Mouse (Mus musculus) macrophage (primary cell): ENCODE measurements around the gene Pigm. TPM values are rescaled to one million over a fixed set of nuclear protein-coding genes. Genes with fewer than 3 reads are reported as not detected.

Experiments
- H3K27ac ChIP-seq: fragments of 350-480 bp; formaldehyde crosslinking; 2 replicates; pipeline ENCODE4 v1.9.0; 2021
- H3K36me3 ChIP-seq: fragments of 350-480 bp; formaldehyde crosslinking; 2 replicates; pipeline ENCODE4 v1.9.0; 2021; ENCODE audit errors: inconsistent target
- H3K4me3 ChIP-seq: fragments of 350-480 bp; formaldehyde crosslinking; 2 replicates; pipeline ENCODE4 v1.9.0; 2021; ENCODE audit errors: inconsistent target
- H3K79me2 ChIP-seq: fragments of 350-480 bp; formaldehyde crosslinking; 2 replicates; pipeline ENCODE4 v1.9.0; 2021; ENCODE audit errors: inconsistent target
- WGBS: methylation state at CpG from one replicate; pipeline ENCODE4 v1.1.7; 2026; ENCODE audit warnings: inconsistent platforms; ENCODE audit not compliant: missing documents; 5-methylcytosine and 5-hydroxymethylcytosine counted together
- polyA plus RNA-seq: library from polyadenylated mRNA; stranded (reverse); fragments of 250-400 nt; gene quantifications from 3 replicates; pipeline ENCODE4 v1.2.4, GENCODE M21; 2018; ENCODE audit warnings: inconsistent platforms

Pigm gene
- polyA plus RNA-seq, 1 experiment from 2014 or later: 5.6 TPM

DNA sequence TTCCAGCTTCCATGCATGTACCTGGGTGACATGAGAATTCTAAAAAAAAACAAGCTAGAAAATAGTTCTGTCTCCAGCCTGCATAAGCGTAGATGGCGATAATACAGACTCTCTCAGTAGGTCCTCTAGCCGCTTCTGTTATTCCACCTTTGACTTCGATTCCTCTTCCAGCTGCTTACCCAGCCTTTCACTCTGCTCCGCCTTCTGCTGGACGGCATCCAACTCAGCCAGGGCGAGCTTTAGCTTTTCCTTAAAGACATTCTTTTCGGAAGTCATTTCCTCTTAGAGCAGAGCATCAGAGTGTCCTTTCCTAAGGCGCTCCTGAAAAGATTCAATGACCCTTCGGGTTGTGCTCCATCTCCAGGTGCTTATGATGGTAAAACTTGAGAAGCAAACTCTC is 3.7 kb downstream of the Pigm start:
- Histone ChIP-seq H3K36me3 (peaks cover 17% of the 10 kb centered on the region; the same call in 1 of the 2 replicates), H3K4me3 (no peak overlapping the region), H3K79me2 (peaks cover 54% of the 10 kb centered on the region), H3K27ac (no peak overlapping the region)
- 90% methylated on average over 10 of the region's 10 CpGs for WGBS

DNA sequence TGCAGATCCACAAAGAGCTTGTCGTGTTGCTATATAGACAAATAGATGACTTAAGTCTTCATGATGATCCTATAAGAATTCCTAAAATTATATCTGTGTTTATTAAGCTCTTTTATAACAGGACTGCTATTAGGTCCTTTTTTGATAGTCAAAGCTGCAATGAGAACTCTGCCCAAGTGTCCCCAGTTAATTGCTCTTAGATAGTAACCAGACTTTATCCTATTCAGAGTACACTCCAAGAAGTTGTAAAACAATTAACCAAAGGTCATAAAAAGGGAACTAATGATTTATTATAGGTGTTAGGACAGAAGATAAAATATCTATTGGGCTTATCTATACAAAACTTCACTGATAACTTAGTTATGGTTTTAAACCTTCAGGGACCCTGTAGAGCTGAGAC is 5.7 kb downstream of the Pigm start:
- 100% methylated on average over 1 of the region's 1 CpGs for WGBS
- Histone ChIP-seq H3K4me3 (no peak overlapping the region), H3K79me2 (peaks cover 48% of the 10 kb centered on the region), H3K27ac (no peak overlapping the region), H3K36me3 (peaks cover 17% of the 10 kb centered on the region; the same call in 1 of the 2 replicates)

DNA sequence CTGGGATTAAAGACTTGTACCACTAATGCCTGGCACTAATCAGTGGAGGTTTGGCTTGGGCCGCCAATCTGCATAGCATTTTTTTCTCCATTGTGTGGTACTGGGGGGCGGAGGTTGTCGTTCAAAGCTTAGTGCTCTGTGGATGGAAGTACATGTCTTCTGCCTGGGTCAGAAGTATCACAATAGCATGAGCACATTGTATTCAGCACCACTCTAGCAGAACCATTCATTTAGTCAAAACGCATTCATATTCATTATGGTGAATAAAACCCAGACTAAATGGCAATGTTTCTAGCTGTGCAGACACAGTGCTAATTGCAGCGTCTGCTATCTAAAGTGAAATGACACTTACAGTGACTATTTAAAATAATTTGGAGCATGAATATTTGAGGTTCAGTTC is 10.9 kb downstream of the Pigm start:
- Histone ChIP-seq H3K79me2 (no peaks in the 10 kb centered on the region), H3K27ac (no peak overlapping the region), H3K4me3 (no peak overlapping the region), H3K36me3 (no peaks in the 10 kb centered on the region)
- 92% methylated on average over 5 of the region's 5 CpGs for WGBS

DNA sequence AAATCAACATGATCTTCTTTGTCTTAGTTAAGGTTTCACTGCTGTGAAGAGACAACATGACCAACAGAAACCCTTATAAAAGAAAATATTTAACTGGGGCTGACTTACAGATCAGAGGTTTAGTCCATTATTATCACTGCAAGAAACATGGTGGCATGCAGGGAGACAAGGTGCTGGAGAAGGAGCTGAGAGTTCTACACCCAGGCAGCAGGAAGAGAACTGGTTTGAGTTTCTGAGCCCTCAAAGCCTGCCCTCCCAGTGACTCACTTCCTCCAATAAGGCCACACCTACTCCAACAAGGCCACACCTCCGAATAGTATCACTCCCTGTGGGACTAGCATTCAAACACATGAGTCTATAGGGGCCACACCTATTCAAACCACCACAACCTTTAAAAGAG is 14.4 kb downstream of the Pigm start:
- H3K79me2 ChIP-seq: no peaks in the 10 kb centered on the region
- WGBS: 11% methylated on average over 1 of the region's 1 CpGs
- H3K4me3 ChIP-seq: no peak overlapping the region
- no peak overlapping the region for H3K27ac ChIP-seq
- H3K36me3 ChIP-seq: no peaks in the 10 kb centered on the region

DNA sequence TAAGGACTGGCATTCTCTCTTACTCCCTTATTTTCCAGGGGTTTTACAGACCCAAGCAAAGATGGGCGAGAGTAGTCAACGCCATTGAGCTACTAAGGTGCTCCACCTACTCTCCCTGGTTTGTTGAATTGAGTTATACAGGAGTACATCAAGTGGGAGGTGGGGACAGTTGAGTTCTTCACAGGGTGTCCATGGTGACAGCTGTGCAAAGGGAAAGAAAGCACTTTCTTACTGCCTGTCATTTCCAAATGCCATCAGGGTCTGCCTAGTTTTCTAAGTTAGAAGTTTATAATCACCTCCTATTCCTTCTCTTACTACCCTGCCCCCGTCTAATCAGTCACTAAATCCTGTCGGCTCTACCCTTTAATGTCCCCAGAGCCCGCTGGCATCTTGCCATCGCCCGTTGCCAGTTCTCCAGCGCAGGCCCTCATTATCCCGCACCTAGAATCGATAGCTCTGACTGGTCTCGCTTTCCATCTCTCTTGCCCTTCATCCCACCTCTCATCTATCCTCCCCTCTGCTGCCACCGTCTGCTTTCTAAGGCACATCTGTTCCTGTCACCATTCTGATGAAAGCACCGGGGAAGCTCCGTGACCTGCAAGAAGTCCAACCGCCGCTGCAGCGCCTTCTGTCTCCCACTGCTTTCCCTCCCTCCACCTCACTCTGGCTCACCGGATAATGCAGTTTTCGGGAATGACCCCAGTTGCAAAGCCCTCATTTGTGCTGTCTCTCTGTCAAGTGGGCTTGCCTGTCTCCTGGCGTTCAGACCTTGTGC is 15.6 kb downstream of the Pigm start:
- 79% methylated on average over 20 of the region's 20 CpGs for WGBS
- Histone ChIP-seq H3K36me3 (no peaks in the 10 kb centered on the region), H3K79me2 (no peaks in the 10 kb centered on the region), H3K4me3 (no peak overlapping the region), H3K27ac (no peak overlapping the region)

DNA sequence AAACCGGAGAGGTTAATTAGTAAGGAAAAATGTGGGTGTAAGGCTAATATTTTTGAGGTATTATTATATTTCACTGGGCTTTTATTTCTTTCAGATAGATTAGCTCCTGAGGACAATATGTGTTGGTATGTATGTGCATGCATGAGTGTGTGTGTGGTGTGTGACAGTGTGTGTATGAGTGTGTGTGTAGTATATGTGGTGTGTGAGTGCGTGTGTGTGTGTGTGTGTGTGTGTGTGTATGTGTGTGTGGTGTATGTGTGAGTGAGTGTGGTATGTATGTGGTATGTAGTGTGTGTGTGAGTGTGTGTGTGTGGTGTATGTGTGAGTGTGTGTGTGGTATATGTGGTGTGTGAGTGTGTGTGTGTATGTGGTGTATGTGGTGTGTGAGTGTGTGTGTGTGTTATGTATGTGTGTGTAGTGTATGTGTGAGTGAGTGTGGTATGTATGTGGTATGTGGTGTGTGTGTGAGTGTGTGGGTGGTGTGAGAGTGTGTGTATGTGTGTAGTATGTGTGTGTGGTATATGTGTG is 16.4 kb downstream of the Pigm start:
- H3K36me3 ChIP-seq: no peaks in the 10 kb centered on the region
- no peak overlapping the region for H3K27ac ChIP-seq
- H3K4me3 ChIP-seq: no peak overlapping the region
- H3K79me2 ChIP-seq: no peaks in the 10 kb centered on the region
- 75% methylated on average over 2 of the region's 2 CpGs for WGBS

DNA sequence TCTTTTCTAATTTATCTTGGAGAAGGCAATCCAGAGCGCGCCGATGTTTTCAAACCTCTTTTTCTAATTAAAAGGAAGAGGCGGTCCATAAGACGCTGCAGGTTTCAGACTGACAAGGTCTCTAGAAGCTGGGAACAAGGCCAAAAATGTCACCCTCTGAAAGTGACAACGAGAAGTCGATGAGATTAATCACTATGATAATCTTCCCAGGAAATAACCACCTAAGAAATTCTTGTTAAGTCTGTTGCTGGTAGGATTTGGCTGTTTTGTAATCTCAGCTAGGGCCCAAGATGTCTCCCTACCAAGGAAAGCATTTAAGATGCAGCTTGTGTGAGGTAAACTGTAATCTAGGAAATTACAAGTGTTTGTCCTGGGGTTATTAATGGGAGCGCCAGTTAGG is 17.4 kb downstream of the Pigm start:
- Histone ChIP-seq H3K27ac (no peak overlapping the region), H3K79me2 (no peaks in the 10 kb centered on the region), H3K4me3 (no peak overlapping the region), H3K36me3 (no peaks in the 10 kb centered on the region)
- WGBS: 48% methylated on average over 8 of the region's 8 CpGs

DNA sequence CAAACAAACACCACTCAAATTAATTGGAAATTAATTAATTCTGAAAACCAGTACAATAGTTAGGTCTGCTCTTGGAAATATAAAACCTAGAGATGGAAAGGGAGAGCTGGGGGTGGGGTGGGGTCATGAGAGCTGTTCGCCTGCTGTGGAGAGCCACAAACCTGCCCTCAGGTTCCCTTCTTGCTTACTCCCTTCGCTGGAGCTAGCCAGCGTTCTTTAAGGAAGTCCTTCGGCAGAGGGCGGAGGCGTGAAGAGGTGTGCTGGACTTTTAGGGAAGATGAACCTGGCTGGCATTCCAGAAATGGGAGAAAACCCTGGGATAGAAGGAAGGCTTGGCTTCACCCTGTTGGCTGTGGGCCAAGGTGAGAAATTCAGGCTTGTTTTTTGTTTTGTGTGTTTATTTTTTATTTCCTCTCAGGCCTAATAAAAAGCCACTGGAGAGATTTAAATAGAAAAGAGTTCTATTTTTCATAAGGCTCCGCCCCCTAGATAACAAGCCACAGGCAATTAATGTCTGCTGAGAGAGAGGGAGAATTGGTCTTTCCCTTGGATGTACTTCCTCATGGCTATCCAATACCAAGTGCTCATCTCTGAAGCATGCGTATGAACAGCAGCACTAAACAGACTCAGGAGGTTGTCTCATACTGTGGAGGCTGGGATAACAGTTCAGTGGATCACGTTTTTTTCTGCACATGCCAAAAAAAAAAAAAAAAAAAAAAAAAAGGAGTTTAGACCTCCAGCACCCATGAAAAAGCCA is 20.8 kb downstream of the Pigm start:
- no peaks in the 10 kb centered on the region for H3K36me3 ChIP-seq
- no peak overlapping the region for H3K4me3 ChIP-seq
- no peaks in the 10 kb centered on the region for H3K79me2 ChIP-seq
- no peak overlapping the region for H3K27ac ChIP-seq
- 64% methylated on average over 9 of the region's 9 CpGs for WGBS

DNA sequence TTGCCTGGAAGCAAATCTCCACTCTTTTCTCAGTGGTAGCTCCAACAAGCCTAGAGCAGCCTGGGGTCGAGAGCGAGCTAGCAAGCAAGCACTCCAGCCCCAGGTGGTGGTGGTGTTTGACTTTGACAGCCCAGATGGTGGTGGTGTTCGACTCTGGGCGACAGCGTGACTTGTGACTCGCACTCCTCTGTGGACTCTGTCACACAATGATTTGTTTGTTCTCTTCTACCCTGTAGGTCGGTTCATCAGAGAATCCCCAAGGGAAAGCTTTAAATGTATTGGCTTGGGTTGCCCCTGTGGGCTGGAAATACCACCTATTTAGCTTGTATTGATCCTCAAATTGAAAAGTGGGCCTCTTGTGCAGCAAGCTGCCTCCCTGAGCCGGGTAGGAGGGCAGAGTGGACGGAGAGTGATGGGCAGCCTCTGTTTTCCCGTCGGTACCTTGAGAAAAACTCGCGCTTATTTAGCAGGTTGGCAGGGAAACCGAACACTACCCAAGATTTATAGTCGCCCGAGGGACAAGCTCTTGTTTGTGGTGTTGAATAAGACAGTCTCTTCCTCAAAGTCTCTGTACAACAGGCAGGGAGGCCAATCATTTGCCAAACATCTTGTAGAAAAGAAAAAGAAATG is 29.8 kb downstream of the Pigm start:
- H3K4me3 ChIP-seq: no peak overlapping the region
- no peak overlapping the region for H3K27ac ChIP-seq
- no peaks in the 10 kb centered on the region for H3K79me2 ChIP-seq
- no peaks in the 10 kb centered on the region for H3K36me3 ChIP-seq
- 78% methylated on average over 15 of the region's 16 CpGs for WGBS

DNA sequence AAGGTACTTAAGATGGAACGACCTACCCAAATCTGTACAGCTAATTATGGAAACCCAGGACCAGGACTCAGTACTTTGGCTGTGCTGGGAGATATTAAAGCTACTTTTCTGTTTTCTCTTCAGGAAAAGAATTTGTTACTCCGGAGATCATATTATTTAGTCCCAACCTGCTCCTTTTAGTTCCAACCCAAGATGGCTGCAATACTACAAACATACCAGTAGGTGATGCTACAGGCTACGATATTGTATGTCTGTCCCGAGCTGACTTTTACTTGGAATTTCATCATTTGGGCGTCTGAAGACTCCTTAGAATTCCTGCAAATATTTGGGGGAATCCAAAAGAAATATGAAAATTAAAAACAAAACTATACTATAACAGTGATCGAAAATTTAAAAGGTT is 32.6 kb downstream of the Pigm start:
- H3K27ac ChIP-seq: no peak overlapping the region
- no peaks in the 10 kb centered on the region for H3K36me3 ChIP-seq
- H3K4me3 ChIP-seq: no peak overlapping the region
- no peaks in the 10 kb centered on the region for H3K79me2 ChIP-seq
- 7% methylated on average over 6 of the region's 6 CpGs for WGBS

DNA sequence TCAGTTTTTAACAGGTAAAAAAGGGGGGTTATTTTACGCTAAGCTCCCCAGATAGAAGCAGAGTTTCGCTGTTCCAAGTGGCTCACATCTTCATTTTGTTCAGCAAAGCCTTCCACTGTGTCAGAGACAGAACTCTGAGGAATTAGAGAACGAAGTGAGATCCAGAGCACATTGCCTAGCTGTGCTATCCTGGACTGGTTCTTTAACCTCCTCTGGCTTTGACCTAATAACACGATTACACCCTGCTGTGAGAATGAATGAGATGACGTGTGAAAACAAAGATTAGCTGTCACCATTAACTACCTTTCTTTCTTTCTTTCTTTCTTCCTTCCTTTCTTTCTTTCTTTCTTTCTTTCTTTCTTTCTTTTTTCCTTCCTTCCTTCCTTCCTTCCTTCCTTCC is 33.1 kb downstream of the Pigm start:
- no peak overlapping the region for H3K4me3 ChIP-seq
- H3K27ac ChIP-seq: no peak overlapping the region
- no peaks in the 10 kb centered on the region for H3K36me3 ChIP-seq
- no peaks in the 10 kb centered on the region for H3K79me2 ChIP-seq
- 10% methylated on average over 5 of the region's 5 CpGs for WGBS

DNA sequence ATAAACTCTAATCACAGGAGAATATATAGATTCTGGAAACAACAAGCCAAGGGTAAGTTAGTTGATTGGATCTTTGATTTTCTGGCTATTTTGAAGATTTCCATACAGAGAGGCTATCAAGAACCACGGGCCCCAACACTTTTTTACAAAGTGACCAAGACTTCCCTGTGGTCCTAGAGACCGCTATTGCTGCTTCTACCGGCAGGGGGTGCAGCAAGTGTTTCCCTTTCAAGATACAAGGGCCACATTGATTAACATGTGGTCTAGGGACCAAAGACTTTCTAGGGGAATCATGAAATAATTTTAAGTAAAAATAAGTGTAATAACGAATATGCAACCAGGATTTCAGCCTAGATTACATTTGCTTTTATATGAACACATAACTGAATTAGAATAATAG is 34.5 kb downstream of the Pigm start:
- Histone ChIP-seq H3K79me2 (no peaks in the 10 kb centered on the region), H3K27ac (no peak overlapping the region), H3K4me3 (no peak overlapping the region), H3K36me3 (no peaks in the 10 kb centered on the region)
- 4% methylated on average over 4 of the region's 4 CpGs for WGBS

DNA sequence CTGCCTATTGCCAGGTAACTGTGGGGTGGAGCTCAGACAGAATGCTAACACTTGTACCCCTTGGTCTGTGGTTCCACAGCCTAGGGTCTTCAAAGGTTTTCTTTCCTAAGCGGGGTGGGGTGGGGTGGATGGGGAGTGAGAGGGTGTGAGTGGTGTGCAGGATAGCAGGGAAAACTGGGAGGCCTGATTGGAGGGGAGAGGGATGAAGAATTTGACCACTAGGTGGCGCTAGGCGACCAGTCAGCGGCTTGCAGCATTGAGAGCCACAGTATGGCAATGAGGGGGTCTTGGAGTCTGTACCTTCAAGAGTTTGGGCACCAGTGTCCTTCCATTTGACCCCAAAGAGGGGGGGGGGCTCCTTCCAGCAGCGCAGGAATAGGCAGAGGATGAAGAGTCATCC is 35.9 kb downstream of the Pigm start:
- Histone ChIP-seq H3K4me3 (no peak overlapping the region), H3K36me3 (no peaks in the 10 kb centered on the region), H3K79me2 (no peaks in the 10 kb centered on the region), H3K27ac (no peak overlapping the region)
- WGBS: 5% methylated on average over 5 of the region's 5 CpGs

DNA sequence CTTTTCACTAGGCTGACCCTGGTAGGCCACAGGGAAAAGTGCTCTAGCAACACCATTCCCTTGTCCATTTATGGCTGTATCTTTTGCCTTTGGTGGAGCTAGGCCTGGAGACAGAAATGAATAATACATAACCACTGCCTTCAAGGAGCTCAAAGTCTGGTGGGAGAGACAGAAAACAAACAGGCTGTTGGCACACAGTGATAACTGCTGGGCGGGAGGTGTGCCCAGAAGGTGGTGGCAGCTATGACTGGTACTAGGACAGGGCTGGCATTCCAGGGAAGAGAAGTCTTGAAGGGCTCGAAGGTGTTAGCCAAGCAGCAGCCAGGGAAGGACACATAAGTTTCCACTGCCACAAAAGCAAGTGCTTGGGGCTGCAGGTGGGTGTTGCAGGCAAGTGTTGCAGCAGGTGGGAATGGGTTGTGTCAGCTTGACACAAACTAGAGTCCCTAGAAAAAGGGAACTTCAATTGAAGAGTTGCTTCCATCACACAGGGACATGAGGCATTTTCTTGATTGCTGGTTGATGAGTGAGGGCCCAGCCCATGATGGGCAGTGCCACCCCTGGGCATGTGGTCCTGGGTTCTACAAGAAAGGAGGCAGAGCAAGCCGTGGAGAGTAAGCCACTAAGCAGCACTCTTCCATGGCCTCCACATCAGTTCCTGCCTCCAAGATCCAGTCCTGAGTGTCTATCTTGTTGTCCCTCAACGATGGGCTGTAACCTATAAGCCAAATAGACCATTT is 37.3 kb downstream of the Pigm start:
- no peak overlapping the region for H3K4me3 ChIP-seq
- no peaks in the 10 kb centered on the region for H3K79me2 ChIP-seq
- WGBS: 78% methylated on average over 4 of the region's 4 CpGs
- no peaks in the 10 kb centered on the region for H3K36me3 ChIP-seq
- H3K27ac ChIP-seq: no peak overlapping the region
